Mouse (Mus musculus) C2C12 (cell line): ENCODE measurements around the gene Pdik1l.

Experiments
- CTCF ChIP-seq: IDR thresholded peaks from one replicate; pipeline ENCODE4 v1.5.1; 2011; ENCODE audit not compliant: control insufficient read depth, insufficient read depth, insufficient read length
- FOSL1 ChIP-seq: IDR thresholded peaks from one replicate; pipeline ENCODE4 v1.8.0; 2011; ENCODE audit warnings: mild to moderate bottlenecking, low read length; ENCODE audit not compliant: poor library complexity, insufficient read depth, severe bottlenecking
- MAX ChIP-seq: IDR thresholded peaks from one replicate; pipeline ENCODE4 v1.6.1; 2011; ENCODE audit warnings: mild to moderate bottlenecking, control low read depth
- MYOD1 ChIP-seq: IDR thresholded peaks from one replicate; pipeline ENCODE4 v1.6.1; 2011; ENCODE audit warnings: low read depth; ENCODE audit not compliant: control insufficient read depth, insufficient read length
- MYOG ChIP-seq: IDR thresholded peaks from one replicate; pipeline ENCODE4 v1.6.1; 2011; ENCODE audit not compliant: control insufficient read depth, insufficient read length; ENCODE audit errors: extremely low read depth
- USF1 ChIP-seq: IDR thresholded peaks from one replicate; pipeline ENCODE4 v1.6.1; 2011; ENCODE audit warnings: low read depth, mild to moderate bottlenecking, control low read depth, moderate library complexity

DNA sequence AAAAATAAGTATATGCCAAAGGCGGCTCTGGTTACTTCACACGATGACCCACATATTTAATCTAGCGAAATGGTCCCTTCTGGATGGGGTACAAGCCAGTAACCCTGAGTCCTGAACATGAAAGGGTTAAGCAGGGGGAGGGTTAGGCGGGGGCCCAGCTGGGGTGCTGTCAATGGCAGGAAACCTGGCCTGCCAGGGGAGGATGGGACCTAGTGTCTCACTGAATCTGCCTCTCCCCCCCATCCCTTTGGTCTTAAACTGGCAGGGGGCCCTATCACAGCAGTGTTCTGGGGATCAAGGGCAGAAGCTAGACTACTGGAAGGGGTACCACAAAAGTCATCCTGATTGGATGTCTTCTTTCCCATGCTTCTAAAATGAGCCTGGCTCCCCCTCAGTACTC is 31.8 kb downstream of the Pdik1l start:
- no peak for TF ChIP-seq CTCF
- TF ChIP-seq FOSL1, result no peak
- no peak for TF ChIP-seq USF1
- no peak for TF ChIP-seq MAX
- no peak for TF ChIP-seq MYOD1
- no peak for TF ChIP-seq MYOG
